Mouse (Mus musculus): ENCODE data around the gene Rab8b.

The Rab8b gene

GRCm38 (mm10) chr9:66919382-66919971 is at the start of gene Rab8b:
Rab8b (minus strand) TSS chr9:66919687.
- peak; percentile 89 for DNase-seq (ENCODE audit: extremely low spot score, low read depth, low spot score)

GRCm38 (mm10) chr9:66967492-66967891 is 48.0 kb upstream of the Rab8b start:
- no peak for DNase-seq (ENCODE audit: extremely low spot score, low read depth, low spot score)

- DNase-seq (ENCODE audit: extremely low spot score, low read depth, low spot score) = no peak
These were observed 42.0 kb upstream of the Rab8b start for GRCm38 (mm10) chr9:66961478-66961877.

- DNase-seq (ENCODE audit: extremely low spot score, low read depth, low spot score) = no peak
These were observed 38.0 kb upstream of the Rab8b start for GRCm38 (mm10) chr9:66957451-66957850.

GRCm38 (mm10) chr9:66952886-66953285 is 33.4 kb upstream of the Rab8b start:
- DNase-seq (ENCODE audit: extremely low spot score, low read depth, low spot score) = no peak

GRCm38 (mm10) chr9:66952321-66952720 is 32.8 kb upstream of the Rab8b start:
- no peak for DNase-seq (ENCODE audit: extremely low spot score, low read depth, low spot score)

- no peak for DNase-seq (ENCODE audit: extremely low spot score, low read depth, low spot score)
These were observed 29.0 kb upstream of the Rab8b start for GRCm38 (mm10) chr9:66948536-66948935.

GRCm38 (mm10) chr9:66945647-66946641 is 26.5 kb upstream of the Rab8b start, which contains the start of gene Rps27l:
Rps27l (plus strand) TSS chr9:66946086.
- DNase-seq (ENCODE audit: extremely low spot score, low read depth, low spot score) = peak; percentile 79

- DNase-seq (ENCODE audit: extremely low spot score, low read depth, low spot score) = no peak
These were observed 25.7 kb upstream of the Rab8b start for GRCm38 (mm10) chr9:66945161-66945560.

- peak; percentile 50 for DNase-seq (ENCODE audit: extremely low spot score, low read depth, low spot score)
These were observed 19.3 kb upstream of the Rab8b start for GRCm38 (mm10) chr9:66938836-66939235.

- no peak for DNase-seq (ENCODE audit: extremely low spot score, low read depth, low spot score)
These were observed 18.0 kb upstream of the Rab8b start for GRCm38 (mm10) chr9:66937507-66937906.

GRCm38 (mm10) chr9:66933869-66934808 is 14.7 kb upstream of the Rab8b start:
- DNase-seq (ENCODE audit: extremely low spot score, low read depth, low spot score) = no peak

GRCm38 (mm10) chr9:66930351-66930750 is 10.9 kb upstream of the Rab8b start:
- no peak for DNase-seq (ENCODE audit: extremely low spot score, low read depth, low spot score)

GRCm38 (mm10) chr9:66927696-66928402 is 8.4 kb upstream of the Rab8b start:
- no peak for DNase-seq (ENCODE audit: extremely low spot score, low read depth, low spot score)

GRCm38 (mm10) chr9:66925853-66926252 is 6.4 kb upstream of the Rab8b start:
- no peak for DNase-seq (ENCODE audit: extremely low spot score, low read depth, low spot score)

- no peak for DNase-seq (ENCODE audit: extremely low spot score, low read depth, low spot score)
These were observed 2.6 kb upstream of the Rab8b start for GRCm38 (mm10) chr9:66922076-66922475.

- no peak for DNase-seq (ENCODE audit: extremely low spot score, low read depth, low spot score)
These were observed 1.2 kb upstream of the Rab8b start for GRCm38 (mm10) chr9:66920488-66921279.

- no peak for DNase-seq (ENCODE audit: extremely low spot score, low read depth, low spot score)
These were observed 494 bp upstream of the Rab8b start for GRCm38 (mm10) chr9:66919981-66920380.

GRCm38 (mm10) chr9:66918672-66919330 is 686 bp downstream of the Rab8b start:
- no peak for DNase-seq (ENCODE audit: extremely low spot score, low read depth, low spot score)

Measured in hindlimb bud, embryonic 11.5 days (tissue).